29 mouse cellular contexts compared by ENCODE assay signal in the genomic region with DNA sequence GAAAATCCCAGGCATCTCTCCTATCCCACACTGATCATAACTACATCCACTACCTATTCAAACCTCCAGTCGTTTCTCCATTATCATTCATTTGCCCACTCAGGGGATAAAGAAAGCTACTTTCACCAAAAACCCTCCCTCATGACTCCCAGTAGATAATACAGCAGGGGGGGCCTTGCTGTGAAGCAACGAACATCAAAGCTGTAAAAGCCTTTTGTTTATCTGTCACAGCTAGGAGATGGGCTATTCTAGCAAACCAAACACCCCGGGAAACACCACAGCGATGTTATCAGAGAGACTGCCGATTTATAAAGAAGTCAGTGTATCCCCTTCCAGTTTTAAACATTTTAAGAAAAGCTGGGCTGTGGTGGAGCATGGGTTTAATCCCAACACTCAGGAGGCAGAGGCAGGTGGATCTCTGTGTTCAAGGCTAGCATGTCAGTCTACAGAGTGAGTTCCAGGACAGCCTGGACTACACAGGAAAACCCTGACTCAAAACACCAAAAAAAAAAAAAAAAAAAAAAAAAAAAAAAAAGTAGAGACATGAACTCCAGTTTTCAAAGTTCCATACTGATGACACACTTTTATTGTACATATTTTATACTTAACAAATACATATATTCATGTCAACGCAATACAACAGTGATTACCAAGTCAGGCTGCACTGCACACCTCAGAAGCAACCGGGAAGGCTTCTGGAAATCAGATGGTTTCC. TPM values are rescaled to one million over a fixed set of nuclear protein-coding genes. Genes with fewer than 3 reads are reported as not detected.
A peak's percentile ranks its signal among the peaks of the same experiment; 100 is the strongest.
DNase-seq lines count a peak whose midpoint lies in the region; ATAC-seq and TF ChIP-seq lines count a peak whose summit lies in the region.
"Had no signal": no experiment of that assay in that cellular context is flagged by ENCODE, and none has a peak within 500 bp of the region (broad histone marks: within the 10 kb centered on the region; RNA-seq: fewer than 3 reads in every experiment).

No protein-coding gene starts in this region.

- no peak for TF ChIP-seq CTCF in MEL (IDR thresholded peaks at IDR 0.05 in 2 of 3, conservative IDR thresholded peaks at IDR 0.05 in 1 of 3; ENCODE audit: control insufficient read depth in 1 of 3, insufficient read depth in 1 of 3, low read depth in 2 of 3, low read length in 3 of 3, poor library complexity in 1 of 3, severe bottlenecking in 1 of 3)

- TF ChIP-seq EP300 in MEL (IDR thresholded peaks at IDR 0.05; ENCODE audit: low read depth in 1 of 2, low read length in 2 of 2), result peak; percentile 63 to 68

- H3K9ac ChIP-seq in forebrain, embryonic 15.5 days (replicated peaks), result no peak overlapping the region
- H3K9ac ChIP-seq in MEL (ENCODE audit: control insufficient read depth, low read depth, low read length, poor library complexity, severe bottlenecking), result peak overlapping the region; percentile 57
- peak overlapping the region; percentile 57 for H3K9ac ChIP-seq in liver, embryonic 12.5 days
- H3K9ac ChIP-seq: embryonic facial prominence, embryonic 15.5 days; heart, embryonic 13.5 days; limb, embryonic 15.5 days; neural tube, embryonic 15.5 days had no signal

- 0 out of 2 replicates have a peak overlapping the region, but pooled peaks have one; percentile 3 for H3K27ac ChIP-seq in forebrain, embryonic 15.5 days (replicated peaks)
- no peak overlapping the region for H3K27ac ChIP-seq in forebrain, embryonic 10.5 days
- H3K27ac ChIP-seq in MEL (ENCODE audit: control insufficient read depth, low read depth, low read length), result peak overlapping the region; percentile 55
- H3K27ac ChIP-seq in liver, embryonic 12.5 days, result peak overlapping the region; percentile 64
- H3K27ac ChIP-seq: embryonic facial prominence, embryonic 15.5 days; heart, embryonic 13.5 days; limb, embryonic 15.5 days; macrophage; neural tube, embryonic 15.5 days had no signal

- WGBS in forebrain, embryonic 15.5 days, result 28% methylated on average over 7 of the region's 7 CpGs
- WGBS in forebrain, embryonic 10.5 days, result 41% methylated on average over 7 of the region's 7 CpGs
- WGBS in liver, embryonic 12.5 days (ENCODE audit: insufficient replicate concordance), result 24% methylated on average over 7 of the region's 7 CpGs

- no peaks in the 10 kb centered on the region for H3K27me3 ChIP-seq in forebrain, embryonic 15.5 days
- peaks cover 8% of the 10 kb centered on the region; the same call in 1 of the 2 replicates for H3K27me3 ChIP-seq in forebrain, embryonic 10.5 days (ENCODE audit: poor library complexity, severe bottlenecking)
- H3K27me3 ChIP-seq in MEL (ENCODE audit: control insufficient read depth in 1 of 2, insufficient read depth in 2 of 2, low read length in 2 of 2), result no peaks in the 10 kb centered on the region
- H3K27me3 ChIP-seq in liver, embryonic 12.5 days (replicated peaks), result no peaks in the 10 kb centered on the region
- H3K27me3 ChIP-seq: embryonic facial prominence, embryonic 15.5 days; heart, embryonic 13.5 days; limb, embryonic 15.5 days; neural tube, embryonic 15.5 days had no signal

- no peak for TF ChIP-seq RAD21 in MEL (IDR thresholded peaks at IDR 0.05; ENCODE audit: low read depth, low read length)

- H3K4me3 ChIP-seq in forebrain, embryonic 15.5 days, result no peak overlapping the region
- H3K4me3 ChIP-seq in forebrain, embryonic 10.5 days, result no peak overlapping the region
- H3K4me3 ChIP-seq in MEL (ENCODE audit: control insufficient read depth in 1 of 2, insufficient read depth in 1 of 2, low read depth in 2 of 2, low read length in 2 of 2), result peak overlapping the region; percentile 37 to 39
- peak overlapping the region; percentile 32 for H3K4me3 ChIP-seq in liver, embryonic 12.5 days
- H3K4me3 ChIP-seq: embryonic facial prominence, embryonic 15.5 days; heart, embryonic 13.5 days; limb, embryonic 15.5 days; neural tube, embryonic 15.5 days had no signal

- no peak for ATAC-seq in forebrain, embryonic 15.5 days (replicated peaks)
- no peak for ATAC-seq in liver, embryonic 12.5 days
- ATAC-seq: CD4-positive, CD25-positive, alpha-beta regulatory T cell, adult 4 months; forebrain, embryonic 14.5 days; intestine, postnatal 0 days had no signal

- no peaks in the 10 kb centered on the region for H3K36me3 ChIP-seq in forebrain, embryonic 15.5 days
- H3K36me3 ChIP-seq in forebrain, embryonic 10.5 days (replicated peaks), result no peaks in the 10 kb centered on the region
- H3K36me3 ChIP-seq in MEL (ENCODE audit: control insufficient read depth in 1 of 2, insufficient read depth in 2 of 2, low read length in 2 of 2), result peaks cover 0 to 51% of the 10 kb centered on the region in 2 experiments; a peak in 2 of 4 replicates
- H3K36me3 ChIP-seq in liver, embryonic 12.5 days, result peaks cover 11% of the 10 kb centered on the region
- H3K36me3 ChIP-seq: embryonic facial prominence, embryonic 15.5 days; heart, embryonic 13.5 days; limb, embryonic 15.5 days; neural tube, embryonic 15.5 days had no signal

- DNase-seq in forebrain, embryonic 10.5 days (ENCODE audit: extremely low spot score, low spot score), result no peak
- DNase-seq in MEL (ENCODE audit: low read depth, low spot score), result peak; percentile 62
- DNase-seq in right cerebral cortex, postnatal 36 days (ENCODE audit: low spot score in 2 of 2), result no peak
- no peak for DNase-seq in left cerebral cortex, adult 11 months (ENCODE audit: low spot score)
- DNase-seq in heart, adult 8-10 months (ENCODE audit: low spot score), result no peak
- DNase-seq: adrenal gland, postnatal 25 days; cerebellum, adult 9-10 months; heart, postnatal 14 days; kidney, postnatal 25 days; left cerebral cortex, postnatal 4 days; right cerebral cortex, adult 18-20 months; thymus, adult 2 months had no signal

- H3K9me3 ChIP-seq in forebrain, embryonic 15.5 days, result no peaks in the 10 kb centered on the region
- H3K9me3 ChIP-seq in forebrain, embryonic 10.5 days, result no peaks in the 10 kb centered on the region
- H3K9me3 ChIP-seq in MEL (replicated peaks; ENCODE audit: insufficient read depth, low read length), result no peaks in the 10 kb centered on the region
- no peaks in the 10 kb centered on the region for H3K9me3 ChIP-seq in liver, embryonic 12.5 days (replicated peaks)
- H3K9me3 ChIP-seq: embryonic facial prominence, embryonic 15.5 days; heart, embryonic 13.5 days; limb, embryonic 15.5 days; neural tube, embryonic 15.5 days had no signal

- peaks cover 15% of the 10 kb centered on the region for H3K79me2 ChIP-seq in MEL (ENCODE audit: control insufficient read depth, insufficient read depth, low read length, poor library complexity)

- H3K4me1 ChIP-seq in forebrain, embryonic 15.5 days, result peaks cover 46% of the 10 kb centered on the region
- H3K4me1 ChIP-seq in forebrain, embryonic 10.5 days, result peaks cover 50% of the 10 kb centered on the region
- peaks cover 21 to 40% of the 10 kb centered on the region in 2 experiments for H3K4me1 ChIP-seq in MEL (ENCODE audit: control insufficient read depth in 1 of 2, insufficient read depth in 2 of 2, low read length in 2 of 2)
- peaks cover 77% of the 10 kb centered on the region for H3K4me1 ChIP-seq in liver, embryonic 12.5 days

- TF ChIP-seq POLR2A in MEL (IDR thresholded peaks at IDR 0.05; ENCODE audit: control insufficient read depth in 1 of 2, insufficient read depth in 1 of 2, low read depth in 1 of 2, low read length in 2 of 2, poor library complexity in 1 of 2), result no peak

- no peak overlapping the region for H3K4me2 ChIP-seq in forebrain, embryonic 15.5 days (replicated peaks)
- H3K4me2 ChIP-seq in liver, embryonic 12.5 days, result peak overlapping the region; percentile 62
- H3K4me2 ChIP-seq: embryonic facial prominence, embryonic 15.5 days; limb, embryonic 15.5 days; midbrain, embryonic 11.5 days; neural tube, embryonic 15.5 days had no signal

RNA-seq across cellular contexts. Expression of a gene that starts 4.0 kb away (rescaled TPM):
- polyA plus RNA-seq in forebrain, embryonic 15.5 days (2015; fragmentation: Nextera tagmentation; extraction: Ambion mirVana), result 8.7 and 10.0 TPM in 2 replicates
- 8.8 and 9.5 TPM in 2 replicates for polyA plus RNA-seq in forebrain, embryonic 10.5 days (2016; fragmentation: Nextera tagmentation; extraction: Ambion mirVana)
- 15.5 and 17.8 TPM in 2 replicates for total RNA-seq in MEL (2012; rRNA removed)
- 10 to 100 TPM in 1 of 2 experiments, not detected in 1; 15.2 TPM for polyA plus RNA-seq in MEL (2012; ENCODE audit: insufficient read depth in 1 of 2, insufficient read length in 2 of 2, low read depth in 1 of 2, low replicate concordance in 2 of 2, missing spikeins in 1 of 2)
- polyA plus RNA-seq in liver, embryonic 12.5 days (2016; fragmentation: Nextera tagmentation; extraction: Ambion mirVana), result 28.1 and 28.8 TPM in 2 replicates
- total RNA-seq in heart, adult 8-10 months (2022), result 1 to 10 TPM; 3.8 to 4.7 (median 4.7) TPM

RNA-seq across cellular contexts. Expression of a gene that starts 23.4 kb away (rescaled TPM):
- 13.5 and 14.2 TPM in 2 replicates for polyA plus RNA-seq in forebrain, embryonic 15.5 days (2015; fragmentation: Nextera tagmentation; extraction: Ambion mirVana)
- 15.3 and 18.0 TPM in 2 replicates for polyA plus RNA-seq in forebrain, embryonic 10.5 days (2016; fragmentation: Nextera tagmentation; extraction: Ambion mirVana)
- 21.1 and 25.6 TPM in 2 replicates for total RNA-seq in MEL (2012; rRNA removed)
- 10 to 100 TPM in 1 of 2 experiments, not detected in 1; 30.0 TPM for polyA plus RNA-seq in MEL (2012; ENCODE audit: insufficient read depth in 1 of 2, insufficient read length in 2 of 2, low read depth in 1 of 2, low replicate concordance in 2 of 2, missing spikeins in 1 of 2)
- 8.6 and 10.0 TPM in 2 replicates for polyA plus RNA-seq in liver, embryonic 12.5 days (2016; fragmentation: Nextera tagmentation; extraction: Ambion mirVana)
- total RNA-seq in heart, adult 8-10 months (2022), result 10 to 100 TPM in 2 of 4 experiments, 1 to 10 TPM in 2; 7.8 to 10.9 (median 9.9) TPM

RNA-seq across cellular contexts. Expression of a gene that starts 24.9 kb away (rescaled TPM):
- 0.23 and 0.60 TPM in 2 replicates for polyA plus RNA-seq in forebrain, embryonic 15.5 days (2015; fragmentation: Nextera tagmentation; extraction: Ambion mirVana)
- 0.18 and 0.22 TPM in 2 replicates for polyA plus RNA-seq in forebrain, embryonic 10.5 days (2016; fragmentation: Nextera tagmentation; extraction: Ambion mirVana)
- 0.07 and 0.15 TPM in 2 replicates for total RNA-seq in MEL (2012; rRNA removed)
- polyA plus RNA-seq in MEL (2012; ENCODE audit: insufficient read depth in 1 of 2, insufficient read length in 2 of 2, low read depth in 1 of 2, low replicate concordance in 2 of 2, missing spikeins in 1 of 2), result under 1 TPM in 1 of 2 experiments, not detected in 1; 0.72 TPM
- polyA plus RNA-seq in liver, embryonic 12.5 days (2016; fragmentation: Nextera tagmentation; extraction: Ambion mirVana), result 0.08 and 0.19 TPM in 2 replicates
- total RNA-seq in heart, adult 8-10 months (2022), result not detected
- total RNA-seq: common myeloid progenitor, adult 5-6 weeks; gastrocnemius, adult 8-10 months; granulocyte monocyte progenitor cell, adult 5-6 weeks; heart, postnatal 14 days; layer of hippocampus, adult 8-10 months; left cerebral cortex, adult 18-20 months; left cerebral cortex, postnatal 4 days; midbrain, postnatal 0 days had no signal
- polyA plus RNA-seq: macrophage had no signal

RNA-seq across cellular contexts. Expression of a gene that starts 41.2 kb away (rescaled TPM):
- 32.0 and 37.5 TPM in 2 replicates for polyA plus RNA-seq in forebrain, embryonic 15.5 days (2015; fragmentation: Nextera tagmentation; extraction: Ambion mirVana)
- polyA plus RNA-seq in forebrain, embryonic 10.5 days (2016; fragmentation: Nextera tagmentation; extraction: Ambion mirVana), result 49.8 and 52.1 TPM in 2 replicates
- total RNA-seq in MEL (2012; rRNA removed), result 79.6 and 97.3 TPM in 2 replicates
- 100 to 1,000 TPM in 1 of 2 experiments, not detected in 1; 103 TPM for polyA plus RNA-seq in MEL (2012; ENCODE audit: insufficient read depth in 1 of 2, insufficient read length in 2 of 2, low read depth in 1 of 2, low replicate concordance in 2 of 2, missing spikeins in 1 of 2)
- polyA plus RNA-seq in liver, embryonic 12.5 days (2016; fragmentation: Nextera tagmentation; extraction: Ambion mirVana), result 30.6 and 30.7 TPM in 2 replicates
- total RNA-seq in heart, adult 8-10 months (2022), result 10 to 100 TPM in 2 of 4 experiments, 1 to 10 TPM in 2; 7.0 to 13.0 (median 9.7) TPM

RNA-seq across cellular contexts. Expression of a gene that starts 43.3 kb away (rescaled TPM):
- polyA plus RNA-seq in forebrain, embryonic 15.5 days (2015; fragmentation: Nextera tagmentation; extraction: Ambion mirVana), result 1.0 and 1.3 TPM in 2 replicates
- polyA plus RNA-seq in forebrain, embryonic 10.5 days (2016; fragmentation: Nextera tagmentation; extraction: Ambion mirVana), result 0.23 and 0.31 TPM in 2 replicates
- total RNA-seq in MEL (2012; rRNA removed), result 0.08 TPM in 1 of 2 replicates, not detected in the other
- under 1 TPM in 1 of 2 experiments, not detected in 1; 0.29 TPM for polyA plus RNA-seq in MEL (2012; ENCODE audit: insufficient read depth in 1 of 2, insufficient read length in 2 of 2, low read depth in 1 of 2, low replicate concordance in 2 of 2, missing spikeins in 1 of 2)
- polyA plus RNA-seq in liver, embryonic 12.5 days (2016; fragmentation: Nextera tagmentation; extraction: Ambion mirVana), result 1.1 and 1.4 TPM in 2 replicates
- 100 to 1,000 TPM; 170 to 223 (median 177) TPM for total RNA-seq in heart, adult 8-10 months (2022)
- total RNA-seq: common myeloid progenitor, adult 5-6 weeks; granulocyte monocyte progenitor cell, adult 5-6 weeks had no signal
- polyA plus RNA-seq: macrophage had no signal

Comparison
In these comparisons a context has a peak if more than half of its experiments do, and no peak if none do; other contexts are left out.
1. H3K4me3 ChIP-seq: peak in MEL (2 of 2) and liver, embryonic 12.5 days (single experiment); none in forebrain, embryonic 15.5 days (single experiment) and forebrain, embryonic 10.5 days (single experiment).